Mouse (Mus musculus) limb, embryonic 11.5 days (tissue): Measurements from ENCODE around the gene Rnf141. TPM values are rescaled to one million over a fixed set of nuclear protein-coding genes. Genes with fewer than 3 reads are reported as not detected.

Experiments used
- ATAC-seq: fragments of 200-750 bp; cut with Nextera tagmentation; 2 replicates; pipeline ENCODE4 v1.8.0; 2017; ENCODE audit warnings: low read depth; ENCODE audit not compliant: insufficient number of reproducible peaks, low FRiP score, low TSS enrichment
- DNase-seq: peaks from one replicate; pipeline ENCODE4 v3.0.0-alpha.2; 2015; ENCODE audit warnings: low spot score
- H3K27ac ChIP-seq: fragments of 300-500 bp; sonication (generic); replicated peaks from 2 replicates; pipeline ENCODE4 v1.5.1; 2014; ENCODE audit warnings: low read depth, mild to moderate bottlenecking, low read length
- H3K27me3 ChIP-seq: fragments of 300-500 bp; sonication (generic); 2 replicates; pipeline ENCODE4 v1.6.1; 2014; ENCODE audit warnings: mild to moderate bottlenecking, low read length, mixed read lengths; ENCODE audit not compliant: control insufficient read depth, insufficient read depth
- H3K36me3 ChIP-seq: fragments of 300-500 bp; sonication (generic); 2 replicates; pipeline ENCODE4 v1.6.1; 2014; ENCODE audit warnings: mild to moderate bottlenecking, low read length, moderate library complexity, mixed read lengths; ENCODE audit not compliant: control insufficient read depth, insufficient read depth
- H3K4me1 ChIP-seq: fragments of 300-500 bp; sonication (generic); 2 replicates; pipeline ENCODE4 v1.6.1; 2014; ENCODE audit warnings: low read length, mixed read lengths; ENCODE audit not compliant: control insufficient read depth, insufficient read depth
- H3K4me2 ChIP-seq: fragments of 300-500 bp; sonication (generic); 2 replicates; pipeline ENCODE4 v1.6.1; 2014; ENCODE audit warnings: low read depth, mild to moderate bottlenecking, moderate library complexity; ENCODE audit not compliant: severe bottlenecking
- H3K4me3 ChIP-seq: fragments of 300-500 bp; sonication (generic); 2 replicates; pipeline ENCODE4 v1.5.1; 2014; ENCODE audit warnings: low read depth, low read length
- H3K9ac ChIP-seq: fragments of 300-500 bp; sonication (generic); 2 replicates; pipeline ENCODE4 v1.6.1; 2014; ENCODE audit warnings: mild to moderate bottlenecking, low read length
- H3K9me3 ChIP-seq: fragments of 300-500 bp; sonication (generic); 2 replicates; pipeline ENCODE4 v1.6.1; 2016; ENCODE audit warnings: low read length; ENCODE audit not compliant: control insufficient read depth
- WGBS: fragments of 180-500 bp; shearing (Covaris S2); extraction: QIAGEN DNeasy Blood & Tissue Kit; methylation state at CpG from one replicate; pipeline ENCODE4 v1.1.7; 2014; 5-methylcytosine and 5-hydroxymethylcytosine counted together
- polyA plus RNA-seq: library from polyadenylated mRNA; unstranded; fragments of >200 nt; fragmentation: Nextera tagmentation; extraction: Ambion mirVana; gene quantifications from 2 replicates; pipeline ENCODE4 v1.2.1, GENCODE M21; 2014

The Rnf141 gene
- polyA plus RNA-seq, 1 experiment from 2014 or later: 18.5 TPM

DNA sequence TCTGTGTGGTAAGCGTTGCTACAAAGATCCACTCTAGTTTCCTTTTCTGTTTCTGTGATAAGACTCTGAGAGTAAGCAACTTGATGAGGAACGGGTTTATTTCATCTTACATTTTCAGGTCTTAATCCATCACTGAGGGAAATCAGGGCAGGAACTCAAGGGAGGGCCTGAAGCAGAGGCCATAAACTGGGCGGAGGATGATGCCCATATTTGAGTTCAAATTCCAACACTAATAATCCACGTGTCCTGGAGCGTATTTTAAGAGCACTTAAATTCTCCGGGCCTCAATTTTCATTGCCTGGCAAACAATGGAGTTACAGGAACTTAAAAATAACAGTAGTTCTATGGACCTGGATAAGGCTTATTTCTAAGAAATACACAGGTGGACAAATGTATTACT lies 21.3 kb upstream of the Rnf141 start:
- Histone ChIP-seq H3K9me3 (no peaks in the 10 kb centered on the region), H3K4me2 (no peak overlapping the region), H3K4me3 (no peak overlapping the region), H3K27me3 (no peaks in the 10 kb centered on the region), H3K4me1 (no peaks in the 10 kb centered on the region), H3K9ac (no peak overlapping the region), H3K27ac (no peak overlapping the region), H3K36me3 (no peaks in the 10 kb centered on the region)
- ATAC-seq (no peak), DNase-seq (no peak)
- 84% methylated on average over 6 of the region's 6 CpGs for WGBS

GRCm38 (mm10) chr7:110865038-110865437 lies 20.8 kb upstream of the Rnf141 start:
- DNase-seq (peak; percentile 46), ATAC-seq (peak; percentile 62; the same call in 1 of the 2 replicates)
- Histone ChIP-seq H3K9ac (no peak overlapping the region), H3K4me1 (no peaks in the 10 kb centered on the region), H3K4me3 (no peak overlapping the region), H3K27me3 (no peaks in the 10 kb centered on the region), H3K9me3 (no peaks in the 10 kb centered on the region), H3K4me2 (no peak overlapping the region), H3K36me3 (no peaks in the 10 kb centered on the region), H3K27ac (no peak overlapping the region)
- WGBS: 36% methylated on average over 10 of the region's 10 CpGs

- Histone ChIP-seq H3K9me3 (no peaks in the 10 kb centered on the region), H3K4me2 (no peak within 1 kb of the TSS), H3K9ac (no peak within 1 kb of the TSS), H3K36me3 (no peaks in the 10 kb centered on the region), H3K4me1 (no peaks in the 10 kb centered on the region), H3K4me3 (no peak within 1 kb of the TSS), H3K27me3 (no peaks in the 10 kb centered on the region), H3K27ac (no peak within 1 kb of the TSS)
- ATAC-seq (no peak), DNase-seq (no peak)
- 83% methylated on average over 12 of the region's 12 CpGs for WGBS
Observed at GRCm38 (mm10) chr7:110862751-110863289, 18.6 kb upstream of the Rnf141 start, which contains the start of gene Lyve1. TSS of gene Lyve1 (minus strand) at chr7:110863239.

GRCm38 (mm10) chr7:110860129-110860528 lies 15.9 kb upstream of the Rnf141 start:
- ATAC-seq: no peak

DNA sequence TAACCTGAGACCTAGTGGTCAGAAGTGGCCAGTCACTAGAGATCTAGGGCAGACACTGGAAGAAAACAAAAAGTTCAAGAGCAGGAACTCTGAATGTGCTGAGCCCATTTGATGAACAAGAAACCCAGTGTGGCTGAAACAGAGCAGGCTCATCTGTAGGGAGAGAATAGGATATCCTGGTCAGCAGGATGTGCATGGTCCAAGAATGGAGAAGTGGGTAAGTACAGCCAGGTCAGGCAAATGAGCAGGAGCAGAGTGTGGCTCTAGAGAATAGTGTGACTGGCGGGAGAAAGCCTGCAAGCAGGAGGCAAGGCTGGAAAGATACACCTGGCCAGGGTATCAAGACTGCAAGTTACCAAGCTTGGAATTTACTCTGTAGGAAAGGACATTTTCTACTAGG lies 11.3 kb upstream of the Rnf141 start:
- ATAC-seq: no peak
- no peak overlapping the region for H3K4me2 ChIP-seq

More at GRCm38 (mm10) chr7:110860129-110860528, 15.9 kb upstream of the Rnf141 start:
- no peaks in the 10 kb centered on the region for H3K36me3 ChIP-seq
- no peak overlapping the region for H3K9ac ChIP-seq
- no peaks in the 10 kb centered on the region for H3K4me1 ChIP-seq
- no peak for DNase-seq
- 66% methylated on average over 5 of the region's 5 CpGs for WGBS
- no peak overlapping the region for H3K4me3 ChIP-seq
- no peaks in the 10 kb centered on the region for H3K9me3 ChIP-seq
- no peak overlapping the region for H3K4me2 ChIP-seq
- H3K27ac ChIP-seq: no peak overlapping the region
- H3K27me3 ChIP-seq: no peaks in the 10 kb centered on the region

GRCm38 (mm10) chr7:110854927-110855546 lies 10.8 kb upstream of the Rnf141 start:
- H3K9me3 ChIP-seq: no peaks in the 10 kb centered on the region
- no peak overlapping the region for H3K4me2 ChIP-seq
- H3K4me1 ChIP-seq: no peaks in the 10 kb centered on the region
- ATAC-seq (no peak), DNase-seq (no peak)
- 87% methylated on average over 8 of the region's 8 CpGs for WGBS
- H3K36me3 ChIP-seq: no peaks in the 10 kb centered on the region
- no peak overlapping the region for H3K4me3 ChIP-seq
- no peaks in the 10 kb centered on the region for H3K27me3 ChIP-seq
- no peak overlapping the region for H3K27ac ChIP-seq
- no peak overlapping the region for H3K9ac ChIP-seq

More for the DNA sequence above, 11.3 kb upstream of the Rnf141 start:
- Histone ChIP-seq H3K27ac (no peak overlapping the region), H3K9me3 (no peaks in the 10 kb centered on the region), H3K9ac (no peak overlapping the region), H3K27me3 (no peaks in the 10 kb centered on the region), H3K4me3 (no peak overlapping the region), H3K4me1 (no peaks in the 10 kb centered on the region), H3K36me3 (no peaks in the 10 kb centered on the region)
- WGBS: 75% methylated on average over 1 of the region's 1 CpGs
- no peak for DNase-seq

DNA sequence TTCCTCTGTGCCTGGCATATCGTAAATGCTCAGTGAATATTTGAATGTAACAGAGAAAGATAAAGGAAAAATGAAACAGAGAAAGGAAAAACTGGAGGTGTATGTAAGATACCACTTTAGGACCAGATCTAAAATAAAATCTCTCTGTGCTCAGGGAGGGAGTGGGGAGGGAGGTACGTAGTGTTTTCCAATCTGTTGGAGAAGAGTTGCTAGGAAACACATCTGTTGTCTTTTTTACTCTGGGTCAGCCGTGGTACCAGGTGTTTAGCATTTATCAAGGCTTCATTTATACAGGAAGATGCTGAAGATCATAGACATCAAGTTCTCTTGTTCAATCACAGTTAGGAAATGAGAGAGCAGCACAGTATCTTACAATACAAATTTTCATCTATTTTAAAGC lies 10.3 kb upstream of the Rnf141 start:
- Histone ChIP-seq H3K4me2 (no peak overlapping the region), H3K27ac (no peak overlapping the region), H3K27me3 (no peaks in the 10 kb centered on the region), H3K4me3 (no peak overlapping the region), H3K36me3 (no peaks in the 10 kb centered on the region), H3K9me3 (no peaks in the 10 kb centered on the region), H3K4me1 (no peaks in the 10 kb centered on the region), H3K9ac (no peak overlapping the region)
- 60% methylated on average over 3 of the region's 3 CpGs for WGBS
- ATAC-seq (no peak), DNase-seq (no peak)

DNA sequence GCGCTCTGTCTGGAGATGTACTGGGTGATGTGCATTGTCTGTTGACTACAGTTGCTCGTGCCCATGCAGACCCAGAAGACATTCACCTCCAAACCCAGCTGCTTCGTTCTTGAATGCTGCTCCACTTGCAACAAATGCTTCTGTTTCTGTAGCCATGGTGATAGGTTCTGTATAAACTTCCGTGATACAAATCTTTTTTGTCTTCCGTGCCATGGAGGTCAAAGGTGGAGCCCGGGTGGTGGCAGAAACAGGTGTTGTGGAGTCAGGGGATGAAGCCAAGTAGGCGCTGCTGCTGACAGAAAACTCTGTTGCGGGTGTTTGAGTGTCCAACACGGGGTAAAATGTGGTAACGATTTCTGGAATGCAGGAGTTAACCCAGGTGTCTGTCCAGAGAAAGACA lies 9.4 kb upstream of the Rnf141 start:
- Histone ChIP-seq H3K36me3 (no peaks in the 10 kb centered on the region), H3K27ac (no peak overlapping the region), H3K27me3 (no peaks in the 10 kb centered on the region), H3K9ac (no peak overlapping the region), H3K4me1 (no peaks in the 10 kb centered on the region), H3K9me3 (no peaks in the 10 kb centered on the region), H3K4me3 (no peak overlapping the region), H3K4me2 (no peak overlapping the region)
- 76% methylated on average over 10 of the region's 10 CpGs for WGBS
- DNase-seq (no peak), ATAC-seq (no peak)
